Mouse (Mus musculus) liver, adult 2 months (tissue): Measurements from ENCODE around the gene Evx1.

Experiments used
- CTCF ChIP-seq: fragments of 200-500 bp; IDR thresholded peaks from 2 replicates; pipeline ENCODE4 v1.5.1; 2011; ENCODE audit warnings: low read depth, low read length, control low read depth
- POLR2A ChIP-seq: fragments of 200-500 bp; IDR thresholded peaks from 2 replicates; pipeline ENCODE4 v1.6.1; 2011; ENCODE audit warnings: low read length, control low read depth; ENCODE audit not compliant: insufficient read depth; ENCODE audit errors: extremely low read depth

DNA sequence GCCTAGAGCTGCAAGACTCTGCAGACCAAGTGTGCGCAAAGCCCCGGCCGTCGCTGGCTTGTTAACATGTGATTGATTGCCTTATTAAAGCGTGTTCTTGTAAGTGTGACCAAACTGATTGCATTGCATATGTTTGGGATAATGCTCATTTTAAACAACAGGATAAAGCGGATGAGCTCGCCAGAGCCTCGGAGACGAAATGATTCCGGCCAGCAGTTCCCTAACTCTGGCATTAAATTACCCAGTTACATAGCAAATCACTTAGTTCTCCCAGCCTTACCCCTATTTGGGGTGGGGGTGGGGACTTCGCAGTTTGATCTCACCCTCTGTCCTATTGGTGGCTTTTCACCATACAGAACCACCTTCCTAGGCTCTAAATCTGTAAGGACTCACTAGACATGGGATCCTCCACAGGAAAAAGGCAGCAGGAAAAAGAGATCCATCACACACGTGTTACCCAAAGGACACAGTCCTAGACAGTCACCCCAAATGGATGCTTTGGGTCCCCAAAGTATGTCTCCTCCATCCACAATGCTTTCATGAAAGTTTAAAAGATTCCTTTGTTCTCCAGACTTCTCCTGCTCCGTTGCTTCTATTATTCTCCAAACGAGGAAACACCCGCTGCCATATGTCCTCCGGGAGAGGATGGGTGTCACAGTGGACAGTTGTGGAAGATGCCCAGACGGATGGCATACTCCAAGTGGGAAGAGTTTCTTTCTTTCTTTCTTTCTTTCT is 6.8 kb downstream of the Evx1 start:
- TF ChIP-seq CTCF (no peak), POLR2A (no peak)
